Mouse (Mus musculus): Measurements from ENCODE around the gene Por. TPM values are rescaled to one million over a fixed set of nuclear protein-coding genes. Genes with fewer than 3 reads are reported as not detected.

Por gene
- total RNA-seq (2023), result 10 to 100 TPM; 56.4 to 62.2 TPM

GRCm38 (mm10) chr5:135669741-135670275, at the start of gene Por:
Por (plus strand) TSS chr5:135670033.

GRCm38 (mm10) chr5:135632117-135632796, 37.6 kb upstream of the Por start, which contains the start of gene Rhbdd2:
Rhbdd2 (plus strand) TSS chr5:135632618.

GRCm38 (mm10) chr5:135743741-135744609, 74.1 kb downstream of the Por start, which contains the start of gene Tmem120a:
Tmem120a (minus strand) TSS chr5:135744448.

GRCm38 (mm10) chr5:135777796-135778470, 108.1 kb downstream of the Por start, which contains the start of gene Styxl1:
Styxl1 (minus strand) TSS chr5:135778385.

GRCm38 (mm10) chr5:135778471-135779445, 108.9 kb downstream of the Por start, which contains the start of gene Mdh2:
Mdh2 (plus strand) TSS chr5:135778480.

Other genes with a start within 250 kb of the Por start
- gene Hip1, start 124.9 kb upstream of the Por start, total RNA-seq (2023), result 1 to 10 TPM; 4.8 to 8.6 TPM
- gene Ccl26, start 106.5 kb upstream of the Por start, total RNA-seq (2023), result not detected
- under 1 TPM in 1 of 2 experiments, not detected in 1; 0.58 TPM for gene Ccl24, start 97.0 kb upstream of the Por start, total RNA-seq (2023)
- gene Rhbdd2, start 37.4 kb upstream of the Por start, total RNA-seq (2023), result 10 to 100 TPM; 26.3 to 29.5 TPM
- gene Tmem120a, start 74.4 kb downstream of the Por start, total RNA-seq (2023), result 10 to 100 TPM; 17.4 to 19.7 TPM
- gene Styxl1, start 108.4 kb downstream of the Por start, total RNA-seq (2023), result under 1 TPM in 1 of 2 experiments, not detected in 1; 0.58 TPM
- 100 to 1,000 TPM; 185 to 193 TPM for gene Mdh2, start 108.4 kb downstream of the Por start, total RNA-seq (2023)
- not detected for gene Srrm3, start 136.9 kb downstream of the Por start, total RNA-seq (2023)
- not detected for gene Hspb1, start 217.9 kb downstream of the Por start, total RNA-seq (2023)